Comparison of ENCODE assay signal across 15 mouse cellular contexts in the genomic region with DNA sequence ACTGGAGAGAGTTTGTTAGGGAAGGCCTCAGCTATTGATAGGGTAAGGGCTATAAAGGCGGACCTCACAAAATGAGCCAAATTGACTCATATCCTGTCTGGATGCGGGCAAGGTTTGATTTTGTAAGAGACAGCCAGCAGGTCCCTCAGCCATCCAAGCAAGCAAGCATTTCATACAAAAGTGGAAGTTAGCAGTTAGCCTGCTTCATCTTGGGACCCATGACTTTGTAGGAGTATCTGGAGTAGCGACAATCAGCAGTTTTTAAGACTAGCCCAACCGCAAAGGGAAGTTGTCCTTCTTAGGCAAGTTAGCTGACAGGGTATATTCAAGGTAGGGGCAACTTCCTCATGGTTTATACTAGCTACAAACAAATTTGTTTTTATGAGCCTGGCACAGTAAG. TPM values are rescaled to one million over a fixed set of nuclear protein-coding genes. Genes with fewer than 3 reads are reported as not detected.
DNase-seq lines count a peak whose midpoint lies in the region; ATAC-seq lines count a peak whose summit lies in the region.
"Had no signal": no experiment of that assay in that cellular context is flagged by ENCODE, and none has a peak within 500 bp of the region (broad histone marks: within the 10 kb centered on the region; RNA-seq: fewer than 3 reads in every experiment).

No protein-coding gene starts in this region.

- peak; percentile 53 to 87; a peak in 3 of 4 replicates for ATAC-seq in hematopoietic stem cell, adult 5-6 weeks (replicated peaks in 1 of 2; ENCODE audit: insufficient read depth in 1 of 2, low FRiP score in 2 of 2, low TSS enrichment in 1 of 2, low read depth in 1 of 2, poor library complexity in 2 of 2, severe bottlenecking in 2 of 2)
- ATAC-seq: hindbrain, embryonic 16.5 days had no signal

- peak; percentile 20 for DNase-seq in layer of hippocampus, adult 9-10 months (ENCODE audit: low spot score)
- DNase-seq in layer of hippocampus, postnatal 36 days: no peak
- DNase-seq in 3T3-L1 (ENCODE audit: low read depth, low spot score) (peak; percentile 2), MEL-GATA-1-ER (ENCODE audit: extremely low read depth, low read depth) (peak; percentile 99)
- no peak for DNase-seq in right cerebral cortex, adult 18-20 months
- no peak for DNase-seq in cerebellum, adult 18-20 months
- no peak for DNase-seq in urinary bladder, adult 18-20 months (ENCODE audit: low spot score in 2 of 2)
- DNase-seq: adrenal gland, postnatal 36 days; cerebellum, adult 9-11 months; kidney, adult 9 months had no signal

RNA-seq across cellular contexts. Expression of gene Cks1brt, which starts 9.2 kb away (rescaled TPM):
- not detected for total RNA-seq in layer of hippocampus, postnatal 36 days (2021)
- total RNA-seq in hematopoietic stem cell, adult 5-6 weeks (2017): not detected in 2 replicates
- total RNA-seq: adrenal gland, postnatal 36 days; CH12.LX; gastrocnemius, adult 18-20 months; layer of hippocampus, adult 8-10 months had no signal

RNA-seq across cellular contexts. Expression of gene Zfp791, which starts 19.6 kb away (rescaled TPM):
- 1 to 10 TPM; 6.8 to 8.0 TPM for total RNA-seq in layer of hippocampus, postnatal 36 days (2021)
- not detected in 2 replicates for total RNA-seq in hematopoietic stem cell, adult 5-6 weeks (2017)

RNA-seq across cellular contexts. Expression of gene Man2b1, which starts 59.4 kb away (rescaled TPM):
- 10 to 100 TPM; 30.5 to 36.8 TPM for total RNA-seq in layer of hippocampus, postnatal 36 days (2021)
- total RNA-seq in hematopoietic stem cell, adult 5-6 weeks (2017): 46.2 and 55.0 TPM in 2 replicates

Comparison
In these comparisons a context has a peak if more than half of its experiments do, and no peak if none do; other contexts are left out.
1. DNase-seq: peak in layer of hippocampus, adult 9-10 months (single experiment), 3T3-L1 (single experiment) and MEL-GATA-1-ER (single experiment); none in layer of hippocampus, postnatal 36 days (0 of 2), right cerebral cortex, adult 18-20 months (single experiment), cerebellum, adult 18-20 months (0 of 2) and urinary bladder, adult 18-20 months (0 of 2).